Mouse (Mus musculus) spleen, adult 2 months (tissue): ENCODE data around the gene Tmem132d.

ENCODE experiments used
- CTCF ChIP-seq: fragments of 200-500 bp; IDR thresholded peaks from 2 replicates; pipeline ENCODE4 v1.5.1; 2011; ENCODE audit warnings: mild to moderate bottlenecking, inconsistent platforms; ENCODE audit not compliant: insufficient read depth, insufficient read length, insufficient replicate concordance; ENCODE audit errors: extremely low read depth
- POLR2A ChIP-seq: fragments of 200-500 bp; IDR thresholded peaks from 2 replicates; pipeline ENCODE4 v1.6.1; 2011; ENCODE audit warnings: low read depth, low read length, inconsistent platforms

DNA sequence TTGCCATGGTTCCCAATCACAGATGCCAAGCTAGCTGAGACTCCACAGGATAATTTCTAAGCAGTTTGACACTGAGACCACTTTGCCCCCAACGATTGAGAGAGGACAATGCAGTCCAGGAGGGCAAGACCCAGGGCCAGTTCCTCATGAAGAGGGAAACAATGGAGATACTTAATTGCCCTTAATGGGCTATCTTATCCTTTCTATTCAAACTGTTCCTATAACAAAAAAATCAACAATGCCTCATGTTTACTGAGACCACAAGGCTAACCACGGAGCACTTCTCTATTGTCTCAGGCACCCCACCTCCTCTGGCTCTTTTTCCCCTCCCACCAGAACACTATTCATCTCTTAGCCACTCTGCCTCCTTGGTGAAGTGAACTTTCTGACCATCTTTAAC is 141.7 kb downstream of the Tmem132d start:
- TF ChIP-seq CTCF (no peak), POLR2A (no peak)
